Mouse (Mus musculus) kidney, postnatal 25 days (tissue): Measurements from ENCODE around the gene Btnl10.

Experiments
- DNase-seq, 2 experiments: peaks; one replicate each; pipeline ENCODE4 v3.0.0; 2021; ENCODE audit warnings: mixed read lengths in 2 of 2

The Btnl10 gene

DNA sequence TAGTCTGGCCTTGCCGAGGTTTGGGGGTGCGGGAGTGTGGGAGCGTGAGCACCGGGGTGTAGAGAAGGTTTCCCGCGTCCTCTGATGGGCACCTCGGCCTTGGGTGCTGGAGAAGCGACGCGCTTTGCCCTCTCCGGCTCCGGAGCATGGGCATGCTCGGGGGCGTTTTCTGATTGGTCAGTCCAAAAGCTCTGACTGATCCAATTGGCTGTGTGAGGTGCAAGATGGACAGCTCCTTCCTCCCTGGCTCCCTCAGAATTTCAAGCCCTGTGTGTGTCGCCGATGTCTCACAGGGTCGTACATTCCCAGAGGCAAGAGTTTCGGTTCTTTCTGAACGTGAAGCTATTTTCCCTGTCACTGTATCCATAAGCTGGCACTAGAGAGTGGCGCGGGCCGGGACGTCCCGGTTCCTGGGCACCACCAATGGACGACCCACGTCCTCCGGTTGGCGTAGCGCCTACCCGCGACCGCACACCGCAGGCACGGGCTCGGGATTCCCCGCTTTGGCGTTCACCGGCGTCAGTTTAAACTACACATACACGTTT lies 42.3 kb downstream of the Btnl10 start:
- peak; percentile 88 to 94 for DNase-seq

DNA sequence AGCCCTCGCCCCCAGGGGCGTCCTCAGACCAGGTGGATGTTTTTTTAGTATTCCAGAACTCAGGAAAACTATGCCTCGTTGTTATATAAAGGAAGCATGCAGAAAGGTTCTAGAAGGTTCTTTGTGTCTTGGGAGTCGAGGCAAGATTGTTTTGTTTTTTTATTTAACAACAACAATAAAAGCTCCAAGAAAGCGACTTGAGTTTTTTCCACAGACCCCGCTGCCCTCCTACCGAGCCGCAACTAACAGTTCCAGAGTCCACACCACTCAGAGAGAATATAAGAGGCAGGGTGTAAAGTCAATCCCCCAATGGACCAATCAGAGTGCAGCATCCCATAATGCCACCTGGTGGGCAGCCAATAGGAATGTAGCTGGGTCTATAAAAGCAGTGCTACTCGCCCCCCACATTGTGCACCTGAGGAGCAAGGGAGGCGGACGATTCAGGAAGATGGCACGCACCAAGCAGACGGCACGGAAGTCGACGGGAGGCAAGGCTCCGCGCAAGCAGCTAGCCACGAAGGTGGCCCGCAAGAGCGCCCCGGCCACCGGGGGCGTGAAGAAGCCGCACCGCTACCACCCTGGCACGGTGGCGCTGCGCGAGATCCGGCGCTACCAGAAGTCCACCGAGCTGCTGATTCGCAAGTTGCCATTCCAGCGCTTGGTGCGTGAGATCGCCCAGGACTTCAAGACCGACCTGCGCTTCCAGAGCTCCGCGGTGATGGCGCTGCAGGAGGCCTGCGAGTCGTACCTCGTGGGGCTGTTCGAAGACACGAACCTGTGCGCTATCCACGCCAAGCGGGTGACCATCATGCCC lies 43.9 kb downstream of the Btnl10 start:
- DNase-seq: no peak

GRCm38 (mm10) chr11:58963543-58963942 lies 45.8 kb downstream of the Btnl10 start:
- DNase-seq: peak; percentile 72 to 83

DNA sequence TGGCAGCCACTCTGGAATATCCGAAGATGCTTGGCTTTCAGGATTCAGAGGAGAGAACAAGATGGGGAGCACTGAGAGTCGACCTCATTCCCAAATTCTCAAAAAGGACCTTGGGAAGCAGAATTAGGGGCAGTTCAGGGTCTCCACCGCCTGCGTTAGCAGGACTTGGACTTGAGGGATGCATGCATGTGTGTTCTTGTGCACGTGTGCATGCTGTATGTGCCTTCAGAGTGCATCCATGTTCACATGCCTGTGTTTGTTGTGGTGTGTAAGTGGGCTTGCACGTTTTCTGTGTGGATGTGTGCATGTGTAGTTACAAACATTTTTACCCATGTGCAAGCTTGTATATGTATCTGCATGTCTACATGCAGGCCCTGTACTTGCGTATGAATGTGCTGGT lies 46.5 kb downstream of the Btnl10 start:
- no peak for DNase-seq

DNA sequence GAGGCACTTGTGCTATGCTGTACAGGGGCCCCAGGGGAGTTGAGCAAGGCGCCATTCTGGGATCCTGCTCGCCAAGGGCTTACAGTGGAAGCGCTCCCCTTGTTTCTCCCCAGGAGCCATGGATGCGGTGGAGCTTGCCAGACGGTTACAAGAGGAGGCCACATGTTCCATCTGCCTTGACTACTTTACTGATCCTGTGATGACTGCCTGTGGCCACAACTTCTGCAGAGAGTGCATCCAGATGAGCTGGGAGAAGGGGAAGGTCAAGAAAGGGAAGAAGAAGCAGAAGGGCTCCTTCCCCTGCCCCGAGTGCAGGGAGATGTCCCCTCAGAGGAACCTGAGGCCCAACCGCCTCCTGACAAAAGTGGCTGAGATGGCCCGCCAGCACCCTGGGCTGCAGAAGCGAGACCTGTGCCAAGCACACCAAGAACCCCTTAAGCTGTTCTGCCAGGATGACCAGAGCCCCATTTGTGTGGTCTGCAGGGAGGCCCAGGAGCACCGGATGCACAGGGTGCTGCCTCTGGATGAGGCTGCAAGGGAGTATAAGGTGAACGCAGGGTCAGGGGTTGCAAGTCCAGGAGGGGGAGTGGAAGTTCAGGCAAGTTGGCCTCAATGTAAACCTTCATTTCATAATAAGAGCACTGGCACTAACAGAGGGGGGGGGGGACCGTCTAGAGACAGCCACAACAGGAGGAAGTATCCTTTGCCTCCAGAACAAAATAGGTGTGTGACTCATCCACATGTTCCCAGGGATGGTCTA lies 47.5 kb downstream of the Btnl10 start:
- DNase-seq: no peak

DNA sequence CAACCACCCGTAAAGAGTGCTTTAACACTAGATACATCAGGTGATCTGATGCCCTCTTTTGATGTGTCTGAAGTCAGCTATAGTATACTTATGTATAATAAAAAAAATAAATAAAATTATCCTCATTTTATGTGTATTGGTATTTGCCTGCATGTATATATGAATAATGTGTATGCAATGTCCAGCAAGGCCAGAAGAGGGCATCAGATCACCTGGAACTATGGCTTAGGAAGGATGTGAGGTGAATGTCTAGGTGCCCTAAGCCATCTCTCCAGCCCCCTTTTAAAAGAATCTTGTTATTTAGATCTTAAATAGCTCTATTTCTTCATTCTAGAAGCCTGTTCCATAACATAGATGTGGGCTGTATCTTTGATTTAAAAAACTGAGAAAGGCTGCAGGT lies 49.6 kb downstream of the Btnl10 start:
- DNase-seq: peak; percentile 37 to 65

- DNase-seq: peak in 1 of 2 experiments; percentile 35
Measured at GRCm38 (mm10) chr11:58968551-58968950, 50.8 kb downstream of the Btnl10 start.

DNA sequence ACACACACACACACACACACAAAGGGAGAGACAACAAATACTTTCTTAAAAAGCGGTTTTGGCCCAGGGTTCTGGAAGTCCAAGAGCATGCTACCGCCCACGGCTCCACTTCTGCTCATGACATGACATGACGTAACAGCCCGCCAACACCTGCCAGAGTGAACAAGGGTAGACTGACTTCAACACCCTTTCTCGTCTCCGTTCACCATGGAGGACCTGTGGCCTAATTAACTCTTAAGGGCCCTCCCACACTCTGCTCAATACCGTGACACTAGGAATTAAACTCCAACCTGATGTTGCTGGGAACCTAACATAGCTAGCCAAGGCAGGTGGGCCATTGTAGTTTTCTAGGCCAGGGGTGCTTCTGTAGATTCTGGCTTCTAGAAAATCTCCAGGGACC lies 51.3 kb downstream of the Btnl10 start:
- DNase-seq: peak; percentile 31 to 70

DNA sequence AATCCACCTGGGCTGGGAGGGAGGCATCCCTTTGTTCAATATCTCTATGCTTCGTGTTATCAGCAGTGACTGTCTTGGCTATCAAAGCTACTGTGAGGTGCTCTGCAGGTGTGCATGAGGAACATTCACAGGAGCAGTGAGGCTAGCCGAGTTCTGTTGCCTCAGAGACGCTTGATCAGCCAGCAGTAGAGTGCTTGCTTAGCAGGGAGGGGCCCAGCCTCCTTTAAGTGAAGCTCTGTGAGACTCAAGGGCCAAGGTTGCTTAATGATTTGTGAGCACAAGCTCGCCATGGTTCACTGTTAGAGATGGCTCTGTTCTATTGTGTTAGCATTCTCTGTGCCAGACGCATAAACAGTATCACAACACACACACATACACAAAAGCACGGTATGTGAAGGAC lies 52.0 kb downstream of the Btnl10 start:
- DNase-seq: peak; percentile 64 to 86

- DNase-seq: peak in 1 of 2 experiments; percentile 42
Measured at GRCm38 (mm10) chr11:58970831-58971530, 53.3 kb downstream of the Btnl10 start.

DNA sequence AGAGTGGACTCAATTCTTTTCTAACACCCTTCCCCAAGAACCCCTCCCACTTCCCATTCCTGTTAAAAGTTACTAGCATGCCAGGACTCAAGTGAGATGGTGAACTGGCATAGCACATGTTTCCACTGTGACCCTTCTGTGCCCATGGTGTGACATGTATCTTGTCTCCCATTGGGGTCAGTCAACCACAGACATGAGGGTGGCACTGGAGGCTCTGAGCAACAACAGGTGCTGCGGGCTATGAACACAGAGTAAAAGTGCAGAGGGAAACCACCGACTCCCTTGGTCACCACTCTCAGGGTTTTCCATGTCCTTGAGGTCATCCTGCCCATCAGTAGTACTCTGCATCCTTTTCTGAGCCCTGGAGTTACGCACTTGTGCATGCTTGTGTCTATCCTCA lies 54.1 kb downstream of the Btnl10 start:
- no peak for DNase-seq

- DNase-seq: peak in 1 of 2 experiments; percentile 70
Measured at GRCm38 (mm10) chr11:58974414-58974813, 56.7 kb downstream of the Btnl10 start.
